Mouse (Mus musculus) hindbrain, embryonic 15.5 days (tissue): ENCODE data around the gene Wwp2. TPM values are rescaled to one million over a fixed set of nuclear protein-coding genes. Genes with fewer than 3 reads are reported as not detected.
"Not testable (repeated sequence)": the region's sequence is repeated elsewhere in the genome, so short reads cannot be mapped to it uniquely, and the experiment has no call there.

Experiments used
- ATAC-seq: fragments of 200-750 bp; cut with Nextera tagmentation; 2 replicates; pipeline ENCODE4 v1.8.0; 2017; ENCODE audit warnings: low read depth, moderate number of reproducible peaks, moderate TSS enrichment; ENCODE audit not compliant: low FRiP score
- H3K27ac ChIP-seq: fragments of 300-500 bp; sonication (generic); replicated peaks from 2 replicates; pipeline ENCODE4 v1.5.1; 2015; ENCODE audit warnings: mild to moderate bottlenecking, inconsistent platforms
- H3K27me3 ChIP-seq: fragments of 300-500 bp; sonication (generic); 2 replicates; pipeline ENCODE4 v1.6.1; 2015; ENCODE audit warnings: control low read depth, inconsistent platforms
- H3K36me3 ChIP-seq: fragments of 300-500 bp; sonication (generic); 2 replicates; pipeline ENCODE4 v1.6.1; 2015; ENCODE audit warnings: control low read depth, inconsistent platforms
- H3K4me1 ChIP-seq: fragments of 300-500 bp; sonication (generic); replicated peaks from 2 replicates; pipeline ENCODE4 v1.6.1; 2015; ENCODE audit warnings: control low read depth, inconsistent platforms
- H3K4me2 ChIP-seq: fragments of 300-500 bp; sonication (generic); 2 replicates; pipeline ENCODE4 v1.6.1; 2015; ENCODE audit warnings: moderate library complexity, mild to moderate bottlenecking, inconsistent platforms
- H3K4me3 ChIP-seq: fragments of 300-500 bp; sonication (generic); 2 replicates; pipeline ENCODE4 v1.5.1; 2015; ENCODE audit warnings: mild to moderate bottlenecking, inconsistent platforms
- H3K9ac ChIP-seq: fragments of 300-500 bp; sonication (generic); 2 replicates; pipeline ENCODE4 v1.6.1; 2015; ENCODE audit warnings: inconsistent platforms
- H3K9me3 ChIP-seq: fragments of 300-500 bp; sonication (generic); 2 replicates; pipeline ENCODE4 v1.6.1; 2016; ENCODE audit warnings: control low read depth, inconsistent platforms
- WGBS: fragments of 180-500 bp; shearing (Covaris S2); methylation state at CpG from one replicate; pipeline ENCODE4 v1.1.7; 2015; 5-methylcytosine and 5-hydroxymethylcytosine counted together
- polyA plus RNA-seq: library from polyadenylated mRNA; unstranded; fragments of >200 nt; fragmentation: Nextera tagmentation; extraction: Ambion mirVana; gene quantifications from 2 replicates; pipeline ENCODE4 v1.2.1, GENCODE M21; 2015

The Wwp2 gene
- polyA plus RNA-seq, 1 experiment from 2014 or later: 38.4 TPM

- no peaks in the 10 kb centered on the region for H3K27me3 ChIP-seq
- H3K36me3 ChIP-seq: peaks cover 36% of the 10 kb centered on the region
- no peak overlapping the region for H3K4me3 ChIP-seq
- H3K27ac ChIP-seq: no peak overlapping the region
- H3K4me2 ChIP-seq: no peak overlapping the region
- no peaks in the 10 kb centered on the region for H3K4me1 ChIP-seq
- ATAC-seq: no peak
- no peaks in the 10 kb centered on the region for H3K9me3 ChIP-seq
- 95% methylated on average over 6 of the region's 6 CpGs for WGBS
- H3K9ac ChIP-seq: no peak overlapping the region
Measured at GRCm38 (mm10) chr8:107458281-107458680, 22.1 kb downstream of the Wwp2 start.

GRCm38 (mm10) chr8:107462423-107462822 is 26.3 kb downstream of the Wwp2 start:
- 93% methylated on average over 5 of the region's 5 CpGs for WGBS
- H3K4me2 ChIP-seq: no peak overlapping the region
- H3K9me3 ChIP-seq: no peaks in the 10 kb centered on the region
- ATAC-seq: no peak
- no peaks in the 10 kb centered on the region for H3K27me3 ChIP-seq
- peaks cover 26% of the 10 kb centered on the region for H3K36me3 ChIP-seq
- no peak overlapping the region for H3K27ac ChIP-seq
- no peak overlapping the region for H3K9ac ChIP-seq
- no peak overlapping the region for H3K4me3 ChIP-seq
- H3K4me1 ChIP-seq: no peaks in the 10 kb centered on the region

GRCm38 (mm10) chr8:107465332-107465990 is 29.3 kb downstream of the Wwp2 start:
- Histone ChIP-seq H3K27me3 (no peaks in the 10 kb centered on the region), H3K9me3 (no peaks in the 10 kb centered on the region), H3K9ac (no peak overlapping the region), H3K4me2 (no peak overlapping the region), H3K27ac (no peak overlapping the region), H3K4me1 (no peaks in the 10 kb centered on the region), H3K4me3 (no peak overlapping the region), H3K36me3 (peaks cover 11% of the 10 kb centered on the region)
- 70% methylated on average over 3 of the region's 3 CpGs for WGBS
- no peak for ATAC-seq

GRCm38 (mm10) chr8:107466642-107467041 is 30.5 kb downstream of the Wwp2 start:
- Histone ChIP-seq H3K9me3 (no peaks in the 10 kb centered on the region), H3K4me2 (no peak overlapping the region), H3K4me1 (no peaks in the 10 kb centered on the region), H3K4me3 (no peak overlapping the region), H3K9ac (no peak overlapping the region), H3K36me3 (0 out of 2 replicates have a peak, but pooled peaks cover under 1% of the 10 kb centered on the region), H3K27ac (no peak overlapping the region), H3K27me3 (no peaks in the 10 kb centered on the region)
- WGBS: 94% methylated on average over 5 of the region's 5 CpGs
- no peak for ATAC-seq

GRCm38 (mm10) chr8:107468811-107469302 is 32.7 kb downstream of the Wwp2 start:
- Histone ChIP-seq H3K4me1 (no peaks in the 10 kb centered on the region), H3K4me2 (no peak overlapping the region), H3K4me3 (no peak overlapping the region), H3K27me3 (no peaks in the 10 kb centered on the region), H3K9ac (no peak overlapping the region), H3K27ac (no peak overlapping the region), H3K36me3 (0 out of 2 replicates have a peak, but pooled peaks cover 2% of the 10 kb centered on the region), H3K9me3 (no peaks in the 10 kb centered on the region)
- no peak; the same call in 1 of the 2 replicates for ATAC-seq
- 67% methylated on average over 8 of the region's 8 CpGs for WGBS

GRCm38 (mm10) chr8:107470302-107470701 is 34.1 kb downstream of the Wwp2 start:
- Histone ChIP-seq H3K4me3 (no peak overlapping the region), H3K27me3 (no peaks in the 10 kb centered on the region), H3K9ac (no peak overlapping the region), H3K4me1 (no peaks in the 10 kb centered on the region), H3K4me2 (no peak overlapping the region), H3K27ac (no peak overlapping the region), H3K9me3 (no peaks in the 10 kb centered on the region), H3K36me3 (0 out of 2 replicates have a peak, but pooled peaks cover 2% of the 10 kb centered on the region)
- 76% methylated on average over 5 of the region's 5 CpGs for WGBS
- ATAC-seq: no peak

GRCm38 (mm10) chr8:107472403-107473100 is 36.4 kb downstream of the Wwp2 start:
- Histone ChIP-seq H3K4me3 (no peak overlapping the region), H3K27ac (no peak overlapping the region), H3K36me3 (0 out of 2 replicates have a peak, but pooled peaks cover 2% of the 10 kb centered on the region), H3K4me1 (no peaks in the 10 kb centered on the region), H3K27me3 (no peaks in the 10 kb centered on the region), H3K9ac (no peak overlapping the region), H3K9me3 (no peaks in the 10 kb centered on the region), H3K4me2 (no peak overlapping the region)
- no peak for ATAC-seq
- WGBS: 73% methylated on average over 10 of the region's 10 CpGs

- no peak for ATAC-seq
- Histone ChIP-seq H3K9me3 (no peaks in the 10 kb centered on the region), H3K4me2 (no peak overlapping the region), H3K36me3 (0 out of 2 replicates have a peak, but pooled peaks cover 2% of the 10 kb centered on the region), H3K27ac (no peak overlapping the region), H3K4me3 (no peak overlapping the region), H3K9ac (no peak overlapping the region), H3K27me3 (no peaks in the 10 kb centered on the region), H3K4me1 (no peaks in the 10 kb centered on the region)
- WGBS: 95% methylated on average over 4 of the region's 4 CpGs
Measured at GRCm38 (mm10) chr8:107473369-107473768, 37.2 kb downstream of the Wwp2 start.

- Histone ChIP-seq H3K27ac (no peak overlapping the region), H3K9ac (no peak overlapping the region), H3K4me3 (no peak overlapping the region), H3K36me3 (0 out of 2 replicates have a peak, but pooled peaks cover 2% of the 10 kb centered on the region), H3K9me3 (no peaks in the 10 kb centered on the region), H3K4me1 (no peaks in the 10 kb centered on the region), H3K4me2 (no peak overlapping the region), H3K27me3 (no peaks in the 10 kb centered on the region)
- no peak for ATAC-seq
- WGBS: 92% methylated on average over 3 of the region's 3 CpGs
Measured at GRCm38 (mm10) chr8:107475613-107476012, 39.4 kb downstream of the Wwp2 start.

GRCm38 (mm10) chr8:107476786-107477185 is 40.6 kb downstream of the Wwp2 start:
- not testable (repeated sequence) for H3K27ac ChIP-seq, H3K36me3 ChIP-seq, ATAC-seq

GRCm38 (mm10) chr8:107478728-107479127 is 42.6 kb downstream of the Wwp2 start:
- Histone ChIP-seq H3K9me3 (no peaks in the 10 kb centered on the region), H3K9ac (no peak overlapping the region), H3K4me1 (no peaks in the 10 kb centered on the region), H3K4me3 (no peak overlapping the region), H3K27me3 (no peaks in the 10 kb centered on the region), H3K27ac (no peak overlapping the region), H3K4me2 (no peak overlapping the region), H3K36me3 (0 out of 2 replicates have a peak, but pooled peaks cover 6% of the 10 kb centered on the region)
- ATAC-seq: no peak
- WGBS: 90% methylated on average over 6 of the region's 6 CpGs

More at GRCm38 (mm10) chr8:107476786-107477185, 40.6 kb downstream of the Wwp2 start:
- not testable (repeated sequence) for H3K9ac ChIP-seq, H3K4me1 ChIP-seq, H3K4me3 ChIP-seq, H3K27me3 ChIP-seq, H3K9me3 ChIP-seq, H3K4me2 ChIP-seq
- 92% methylated on average over 7 of the region's 7 CpGs for WGBS

GRCm38 (mm10) chr8:107480436-107480835 is 44.3 kb downstream of the Wwp2 start:
- no peaks in the 10 kb centered on the region for H3K4me1 ChIP-seq
- ATAC-seq: no peak
- H3K36me3 ChIP-seq: 0 out of 2 replicates have a peak, but pooled peaks cover 6% of the 10 kb centered on the region
- H3K27ac ChIP-seq: no peak overlapping the region
- 94% methylated on average over 4 of the region's 4 CpGs for WGBS
- H3K9ac ChIP-seq: no peak overlapping the region
- no peaks in the 10 kb centered on the region for H3K9me3 ChIP-seq
- H3K4me3 ChIP-seq: no peak overlapping the region
- no peaks in the 10 kb centered on the region for H3K27me3 ChIP-seq
- no peak overlapping the region for H3K4me2 ChIP-seq
